Mouse (Mus musculus): ENCODE data around the gene Gli1.

The Gli1 gene

GRCm38 (mm10) chr10:127291881-127292638 is 49.7 kb downstream of the Gli1 start:
- DNase-seq (ENCODE audit: low spot score) = no peak

DNA sequence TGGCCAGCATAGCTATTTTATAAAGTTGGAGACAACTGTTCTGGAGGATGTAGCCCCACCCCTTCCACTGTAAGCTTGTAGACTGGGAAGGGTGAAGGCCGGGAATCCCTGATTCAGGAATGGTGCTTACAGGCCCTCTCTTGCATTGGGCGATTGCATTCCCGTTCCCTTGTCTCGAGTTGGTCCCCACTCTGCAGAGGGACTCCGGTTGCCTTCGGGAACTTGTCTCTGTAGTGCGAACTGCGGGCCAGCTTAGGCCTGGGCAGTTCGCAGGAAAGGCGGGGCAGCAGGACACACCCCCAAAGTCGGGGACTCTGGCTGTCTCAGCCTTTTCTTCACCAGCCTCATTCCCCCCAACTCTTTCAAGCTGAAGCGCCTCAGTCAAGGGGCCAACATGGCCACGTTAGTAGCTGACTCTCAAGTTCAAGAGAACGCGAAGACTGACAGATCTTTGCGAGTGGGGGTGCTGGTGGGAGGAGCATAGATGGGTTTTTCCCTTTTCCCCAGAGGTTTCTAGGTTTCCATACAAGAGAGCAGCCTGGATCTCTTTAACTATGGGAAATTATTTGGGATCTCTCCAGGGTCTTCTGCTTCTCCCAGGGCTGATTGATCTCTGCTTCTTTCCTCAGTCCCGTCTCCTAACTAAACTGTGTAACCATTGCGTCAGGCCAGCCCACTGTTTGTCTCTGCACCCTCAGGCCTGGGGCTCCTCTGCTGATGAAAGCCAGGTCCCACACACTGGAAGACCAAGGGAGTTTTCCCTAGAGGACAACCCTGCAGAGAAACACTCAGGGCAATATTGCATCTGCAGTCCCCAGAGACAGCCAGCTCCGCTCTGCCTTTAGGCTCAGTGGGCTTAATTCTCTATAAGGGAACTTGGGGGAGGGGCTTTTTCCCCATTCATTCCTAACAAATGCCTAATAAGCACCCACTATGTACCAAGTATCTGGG is 50.6 kb downstream of the Gli1 start:
- peak; percentile 76 for DNase-seq (ENCODE audit: low spot score)

- DNase-seq (ENCODE audit: low spot score) = peak; percentile 100
Measured at GRCm38 (mm10) chr10:127290307-127290929, 51.4 kb downstream of the Gli1 start.

DNA sequence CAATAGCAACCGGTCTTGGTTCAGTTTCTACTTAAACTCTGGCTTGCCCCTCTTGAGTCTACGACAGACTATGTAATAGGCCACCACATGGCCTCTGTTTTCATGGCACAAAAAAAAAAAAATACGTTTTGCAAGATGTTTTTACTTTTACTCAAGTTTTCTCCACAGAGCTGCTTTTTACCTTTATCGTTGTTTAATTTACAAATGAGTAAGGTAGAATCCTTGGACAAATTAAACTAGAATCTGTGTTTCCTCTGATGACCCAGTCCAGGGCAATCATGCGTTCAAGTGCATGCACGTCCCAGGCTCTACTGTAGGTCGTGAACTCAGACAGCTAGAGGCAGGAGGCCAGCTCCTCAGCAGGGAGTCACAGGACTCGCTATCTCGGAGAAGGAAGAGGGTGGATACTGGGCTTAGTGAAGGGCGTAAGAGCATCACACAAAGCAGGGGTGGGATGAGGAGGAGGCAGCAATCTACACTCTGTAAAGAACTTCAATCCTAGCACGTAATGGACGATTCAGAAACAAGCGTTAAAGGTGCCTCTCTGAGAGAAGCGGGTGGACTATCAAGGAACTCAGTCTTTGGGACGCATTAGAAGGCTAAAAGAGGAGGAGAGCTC is 52.1 kb downstream of the Gli1 start:
- DNase-seq (ENCODE audit: low spot score) = peak; percentile 66

- peak; percentile 94 for DNase-seq (ENCODE audit: low spot score)
Measured at GRCm38 (mm10) chr10:127288800-127289572, 52.8 kb downstream of the Gli1 start, which contains the start of gene Mbd6. Gene Mbd6 (minus strand): TSS chr10:127289018.

DNA sequence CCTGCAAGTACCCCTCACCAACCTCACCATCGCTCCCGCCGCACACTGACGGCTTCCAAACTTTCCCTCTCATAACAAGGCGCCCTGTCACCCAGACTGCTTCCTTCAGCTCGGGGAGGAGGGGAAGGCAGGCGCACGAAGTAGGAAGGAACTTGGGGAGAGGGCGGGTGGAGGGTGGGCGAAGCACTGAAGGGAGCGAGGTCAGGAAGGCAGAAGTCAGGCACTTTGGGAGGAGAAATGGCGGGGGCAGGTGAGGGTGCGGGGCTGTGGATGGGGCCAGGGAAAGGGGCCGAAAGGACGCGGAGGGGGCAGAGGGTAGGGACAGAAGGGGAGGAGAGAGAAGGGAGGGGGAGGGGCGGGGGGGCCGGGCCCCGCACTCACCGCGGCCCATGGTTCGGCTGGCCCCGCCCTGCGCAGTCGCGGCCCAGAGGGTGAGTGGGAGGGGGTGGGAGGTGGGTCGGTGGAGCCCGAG is 53.4 kb downstream of the Gli1 start:
- peak; percentile 72 for DNase-seq (ENCODE audit: low spot score)

DNA sequence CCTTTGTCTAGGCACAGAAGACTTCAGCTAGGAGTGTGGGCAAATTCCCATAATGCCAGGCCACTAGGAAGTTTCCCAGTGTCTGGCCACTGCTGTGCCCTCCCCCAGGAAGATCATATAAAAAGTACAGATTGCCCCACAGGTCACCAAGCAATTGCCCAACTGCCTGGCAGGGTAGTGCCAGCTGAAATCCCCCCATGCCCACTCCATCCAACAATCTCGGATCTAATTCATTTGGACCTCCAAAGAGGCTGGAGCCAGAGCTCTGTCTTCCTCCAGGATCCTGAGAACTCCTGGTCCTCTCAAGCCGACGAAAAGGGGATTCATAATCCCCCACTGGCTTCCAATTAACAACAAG is 53.9 kb downstream of the Gli1 start:
- no peak for DNase-seq (ENCODE audit: low spot score)

DNA sequence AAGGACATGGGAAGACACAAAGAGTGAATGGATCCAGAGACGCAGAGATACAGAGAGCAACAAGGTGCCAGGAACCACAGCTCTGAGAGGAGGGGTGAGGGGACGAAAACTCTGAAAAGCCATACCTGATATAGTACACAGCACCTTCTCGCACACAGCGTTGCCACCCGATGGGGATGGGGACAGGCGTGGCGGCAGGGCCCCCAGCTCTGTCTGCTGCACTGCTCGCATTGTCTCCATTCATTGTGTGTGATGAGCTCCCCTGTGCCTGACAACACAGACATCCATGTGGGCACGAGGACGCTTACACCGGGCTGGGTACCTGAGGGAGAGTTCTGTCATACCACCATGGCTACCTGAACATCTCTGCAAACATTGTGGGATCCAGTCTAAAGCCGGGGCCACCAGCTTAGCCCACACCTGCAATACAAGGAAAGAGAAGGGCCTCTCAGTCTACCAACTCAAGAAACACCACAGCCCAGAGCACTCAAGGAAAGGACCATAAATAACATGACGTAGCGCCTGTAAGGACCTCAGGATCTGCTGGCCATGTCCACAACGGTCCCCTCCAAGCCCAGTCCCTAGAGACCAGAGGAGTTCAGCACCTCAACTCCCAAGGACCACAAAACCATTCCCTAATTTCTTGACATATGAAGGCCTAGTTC is 54.4 kb downstream of the Gli1 start:
- peak; percentile 40 for DNase-seq (ENCODE audit: low spot score)

DNA sequence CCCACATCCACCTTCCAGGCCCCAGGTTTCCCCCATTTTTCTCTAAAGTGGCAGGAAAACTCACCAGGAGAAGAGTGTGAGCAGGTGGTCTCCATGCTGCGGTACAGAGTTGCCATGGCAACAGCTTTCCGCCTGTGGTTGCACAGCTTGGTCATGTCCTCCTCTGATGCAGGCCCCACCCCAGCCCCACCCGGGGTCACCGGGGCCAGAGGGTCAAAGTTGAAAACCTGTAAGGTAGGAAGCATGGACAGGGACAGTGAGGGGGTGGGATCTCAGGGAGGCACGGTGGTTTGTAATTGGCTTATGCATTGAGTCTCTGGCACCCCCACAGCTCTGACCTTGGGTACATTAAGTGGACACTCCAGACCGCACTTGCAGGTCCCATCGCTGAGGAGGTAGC is 55.0 kb downstream of the Gli1 start:
- DNase-seq (ENCODE audit: low spot score) = peak; percentile 61

DNA sequence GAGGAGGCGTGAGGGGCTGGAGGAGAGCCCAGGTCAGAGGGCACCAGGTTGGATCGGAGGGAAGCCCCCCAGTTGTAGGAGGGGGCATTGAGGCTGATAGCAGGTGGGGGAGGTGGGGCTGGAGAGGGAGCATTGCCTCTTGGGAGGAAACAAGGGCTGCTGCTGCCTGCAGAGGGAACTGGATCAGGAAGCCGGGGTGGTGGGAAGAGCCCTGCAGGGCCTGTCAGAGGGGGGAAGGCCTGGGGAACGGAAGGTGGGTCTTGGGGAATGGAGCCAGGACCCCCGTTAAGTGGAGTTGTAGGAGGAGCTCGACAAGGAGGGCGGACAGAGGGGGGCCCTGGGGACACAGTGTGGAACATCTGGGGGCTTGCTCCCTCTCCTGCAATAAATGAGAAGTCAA is 55.6 kb downstream of the Gli1 start:
- DNase-seq (ENCODE audit: low spot score) = no peak

- DNase-seq (ENCODE audit: low spot score) = no peak
Measured at GRCm38 (mm10) chr10:127285644-127286043, 56.1 kb downstream of the Gli1 start.

DNA sequence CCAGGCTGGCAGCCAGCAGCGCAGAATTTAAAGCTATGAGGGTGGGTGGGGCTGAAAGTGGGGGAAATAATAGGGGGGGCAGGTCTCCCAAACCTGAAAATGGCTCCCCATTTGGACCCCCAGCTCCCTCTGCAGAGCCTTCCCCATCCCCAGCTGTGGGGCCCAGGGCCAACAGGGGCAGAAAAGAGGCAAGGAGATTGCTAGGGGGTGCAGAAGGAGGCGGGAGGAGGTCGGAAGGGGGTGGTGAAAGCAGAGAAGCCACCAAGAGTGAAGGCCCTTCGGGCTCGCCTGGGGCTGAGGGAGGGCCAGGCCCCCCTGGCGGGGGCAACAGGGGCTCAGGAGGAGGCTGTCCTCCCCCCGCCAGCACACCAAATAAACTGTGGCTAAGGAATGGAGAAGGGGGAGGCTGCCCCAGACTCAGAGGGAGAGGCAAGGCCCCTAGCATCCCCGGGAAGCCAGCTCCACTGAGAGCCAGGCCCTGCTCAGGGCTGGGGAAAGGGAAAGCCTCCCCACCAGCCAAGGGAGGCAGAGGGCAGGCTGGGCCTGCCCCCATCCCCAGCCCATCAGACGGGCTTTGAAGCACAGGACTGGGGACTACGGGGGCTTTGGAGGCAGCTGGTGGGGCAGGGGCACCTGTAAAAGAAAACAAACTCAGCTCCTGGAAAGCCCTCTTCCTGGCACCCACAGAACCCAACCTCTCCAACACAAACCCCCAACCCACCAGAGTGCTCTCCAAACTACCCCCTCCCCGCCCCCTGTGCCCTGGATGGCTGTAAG is 56.9 kb downstream of the Gli1 start:
- DNase-seq (ENCODE audit: low spot score) = no peak

GRCm38 (mm10) chr10:127284105-127284622 is 57.6 kb downstream of the Gli1 start:
- no peak for DNase-seq (ENCODE audit: low spot score)

DNA sequence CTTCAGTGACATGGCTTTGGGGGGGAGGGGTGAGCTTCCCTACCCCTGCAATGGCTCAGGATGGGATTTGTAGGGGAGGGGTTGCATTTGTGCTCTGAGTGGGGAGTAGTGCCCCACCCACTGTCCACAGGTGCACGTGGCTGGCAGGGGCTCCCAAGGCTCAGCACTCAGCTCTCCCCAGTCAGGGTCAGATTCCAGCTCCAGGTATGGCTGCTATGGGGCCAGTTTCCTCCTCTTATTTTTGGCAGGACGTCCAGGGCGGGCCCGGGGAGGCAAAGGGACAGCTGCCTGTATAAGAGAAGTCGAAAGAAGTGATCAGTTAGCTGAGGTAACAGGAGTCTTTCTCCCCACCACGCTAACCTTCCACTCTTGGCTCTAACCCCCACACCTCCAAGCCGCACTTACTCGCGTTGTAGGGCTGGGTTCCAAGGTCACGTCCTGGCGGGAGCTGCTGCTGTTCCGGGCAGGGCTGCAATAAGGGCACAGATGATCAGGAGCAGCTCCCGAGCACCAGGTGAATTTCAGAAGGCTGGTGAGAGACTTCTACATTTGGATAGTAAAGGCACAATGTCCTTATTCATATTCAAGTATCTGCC is 59.1 kb downstream of the Gli1 start:
- DNase-seq (ENCODE audit: low spot score) = no peak

- DNase-seq (ENCODE audit: low spot score) = no peak
Measured at GRCm38 (mm10) chr10:127281316-127281715, 60.5 kb downstream of the Gli1 start.
